Mouse (Mus musculus): Measurements from ENCODE around the gene Dip2b. TPM values are rescaled to one million over a fixed set of nuclear protein-coding genes. Genes with fewer than 3 reads are reported as not detected.

Dip2b gene
- total RNA-seq, 2 experiments from 2014 or later = 5.8 to 8.3 TPM

GRCm38 (mm10) chr15:100181841-100182240 lies 143.4 kb downstream of the Dip2b start:
- Histone ChIP-seq H3K27ac (no peak overlapping the region), H3K4me3 (no peak overlapping the region)
- TF ChIP-seq CTCF (IDR thresholded peaks at IDR 0.05) = no peak
- intact Hi-C loops (cut with DNase I) = no loop called here
- peak; percentile 7 for DNase-seq

DNA sequence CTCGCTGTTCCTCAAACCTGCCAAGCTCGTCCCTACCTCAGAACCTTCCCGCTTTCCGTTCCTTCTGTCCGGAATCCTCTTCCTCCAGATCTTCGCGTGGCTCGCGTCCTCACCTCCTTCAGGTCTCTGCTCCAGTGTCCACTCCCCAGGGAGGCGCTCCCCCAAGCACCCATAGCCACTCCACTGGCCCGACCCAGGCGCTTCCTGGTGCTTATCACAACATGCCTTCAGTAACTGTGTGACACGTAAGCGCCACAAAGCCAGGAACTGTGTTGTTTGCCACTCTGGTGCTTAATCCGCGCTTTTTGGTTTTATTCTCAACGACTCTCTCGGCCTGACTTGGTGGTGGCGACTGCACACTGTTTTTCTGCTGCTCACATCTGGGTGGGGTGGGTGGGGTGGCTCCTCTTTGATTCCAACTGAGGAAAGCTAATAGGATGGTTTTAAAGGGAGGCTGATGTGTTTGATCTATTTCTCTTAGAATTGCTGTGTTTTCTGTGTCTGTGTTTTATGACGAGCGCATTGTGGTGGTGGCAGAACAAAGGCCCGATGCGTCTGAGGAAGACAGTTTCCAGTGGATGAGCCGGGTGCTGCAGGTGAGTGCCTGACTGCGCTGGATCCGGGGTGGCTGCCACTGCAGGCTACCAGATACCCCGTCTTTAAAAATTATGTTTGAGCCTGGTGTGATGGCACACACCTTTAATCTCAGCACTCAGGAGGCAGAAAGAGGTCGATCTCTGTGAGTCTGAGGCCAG lies 144.2 kb downstream of the Dip2b start:
- intact Hi-C loops (cut with DNase I) = no loop called here
- peak; percentile 13 for DNase-seq
- TF ChIP-seq CTCF (IDR thresholded peaks at IDR 0.05) = no peak
- Histone ChIP-seq H3K27ac (no peak overlapping the region), H3K4me3 (no peak overlapping the region)

GRCm38 (mm10) chr15:100183510-100183909 lies 145.0 kb downstream of the Dip2b start:
- no peak for TF ChIP-seq CTCF (IDR thresholded peaks at IDR 0.05)
- Histone ChIP-seq H3K27ac (no peak overlapping the region), H3K4me3 (no peak overlapping the region)
- intact Hi-C loops (cut with DNase I) = no loop called here
- DNase-seq = no peak

DNA sequence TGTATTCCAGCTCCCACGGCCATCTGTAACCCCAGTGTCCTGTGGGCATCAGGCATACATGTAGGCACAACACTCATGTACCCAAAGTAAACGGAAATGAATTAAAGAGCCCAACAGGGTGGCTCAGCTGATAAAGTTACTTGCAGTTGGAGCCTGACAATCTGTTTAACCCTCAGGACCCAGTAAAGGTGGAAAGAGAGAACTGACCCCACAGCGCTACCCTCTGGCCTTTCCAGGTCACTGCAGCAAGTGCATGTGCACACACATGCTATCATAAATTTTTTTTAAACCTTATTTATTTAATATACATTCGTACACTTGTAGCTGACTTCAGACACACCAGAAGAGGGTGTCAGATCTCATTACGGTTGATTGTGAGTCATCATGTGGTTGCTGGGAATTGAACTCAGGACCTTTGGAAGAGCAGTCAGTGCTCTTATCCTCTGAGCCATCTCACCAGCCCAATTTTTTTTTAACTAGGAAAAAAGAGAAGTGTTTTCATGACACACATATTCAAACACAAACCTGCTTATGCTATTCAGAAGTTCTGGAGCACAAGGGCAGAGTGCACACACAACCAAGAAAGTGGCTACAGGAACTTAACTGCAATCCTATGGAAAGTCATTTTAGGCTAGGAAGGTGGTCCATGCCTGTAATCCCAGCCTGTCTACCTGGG lies 146.5 kb downstream of the Dip2b start:
- peak; percentile 12 for DNase-seq
- Histone ChIP-seq H3K4me3 (no peak overlapping the region), H3K27ac (no peak overlapping the region)
- intact Hi-C loops (cut with DNase I) = no loop called here
- TF ChIP-seq CTCF (IDR thresholded peaks at IDR 0.05) = peak; percentile 45

- no peak for TF ChIP-seq CTCF (IDR thresholded peaks at IDR 0.05)
- no peak overlapping the region for H3K4me3 ChIP-seq
- no peak overlapping the region for H3K27ac ChIP-seq
- intact Hi-C loops (cut with DNase I) = no loop called here
- no peak for DNase-seq
Measured at GRCm38 (mm10) chr15:100186234-100186633, 147.8 kb downstream of the Dip2b start.

DNA sequence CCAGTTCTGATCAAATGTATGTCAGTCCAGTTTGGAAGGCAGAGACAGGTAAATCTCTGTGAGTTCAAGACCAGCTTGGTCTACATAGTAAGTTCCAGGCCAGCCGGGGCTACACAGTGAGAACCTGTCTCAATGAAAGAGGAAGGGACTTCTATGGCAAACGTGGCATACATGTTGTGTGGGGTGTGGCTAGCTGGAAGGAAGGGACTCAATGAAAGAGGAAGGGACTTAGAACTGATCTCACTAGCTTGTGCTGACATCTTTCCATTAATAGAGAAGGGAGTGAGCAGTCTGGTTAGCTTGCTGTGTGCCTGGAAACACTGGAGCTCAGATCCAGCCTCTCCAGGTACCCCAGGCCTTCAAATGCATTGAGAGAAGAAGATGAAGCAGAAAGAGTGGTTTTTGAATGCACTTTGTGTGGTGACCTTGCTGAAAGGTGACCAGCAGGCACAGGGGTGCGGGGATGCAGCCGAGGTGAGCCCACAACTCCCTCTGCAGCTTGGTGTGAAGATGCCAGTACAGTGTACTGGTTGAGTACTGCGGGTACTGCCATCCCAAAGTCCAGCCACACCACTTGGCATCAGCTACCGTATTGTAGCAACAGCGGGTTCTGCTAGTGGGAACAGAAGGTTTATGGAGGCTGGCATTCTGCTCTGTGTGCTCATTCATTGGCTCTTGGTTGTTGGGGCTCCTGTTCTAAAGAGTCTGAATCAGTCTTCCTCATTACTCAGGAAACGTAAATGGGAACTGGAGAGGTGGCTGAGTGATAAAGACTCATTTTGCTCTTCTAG lies 148.6 kb downstream of the Dip2b start:
- intact Hi-C loops (cut with DNase I) = no loop called here
- no peak for TF ChIP-seq CTCF (IDR thresholded peaks at IDR 0.05)
- no peak for DNase-seq
- Histone ChIP-seq H3K27ac (no peak overlapping the region), H3K4me3 (no peak overlapping the region)

GRCm38 (mm10) chr15:100188542-100188941 lies 150.1 kb downstream of the Dip2b start:
- no peak overlapping the region for H3K4me3 ChIP-seq
- intact Hi-C loops (cut with DNase I) = no loop called here
- DNase-seq = no peak
- peak; percentile 40 for TF ChIP-seq CTCF (IDR thresholded peaks at IDR 0.05)
- H3K27ac ChIP-seq = peak overlapping the region; percentile 32; the same call in 1 of the 2 replicates

DNA sequence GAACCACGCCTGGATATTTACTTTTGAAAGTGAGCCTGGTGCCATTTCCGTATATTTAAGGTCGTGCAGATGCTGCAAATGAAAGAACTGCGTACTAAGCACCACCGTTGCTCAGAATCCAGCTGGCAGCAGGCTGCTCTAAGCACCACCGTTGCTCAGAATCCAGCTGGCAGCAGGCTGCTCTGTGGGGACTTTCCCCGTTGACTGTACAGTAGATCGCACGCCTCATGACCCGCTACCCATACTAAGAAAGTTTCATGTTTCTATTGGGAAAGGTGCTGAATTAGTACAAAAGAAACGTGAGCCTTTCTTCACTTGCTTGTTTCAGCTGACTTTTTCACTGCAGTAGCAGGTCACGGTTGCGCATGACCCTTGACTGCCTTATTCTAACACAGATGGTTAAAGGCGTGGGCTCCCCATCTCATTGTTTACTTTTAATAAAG lies 150.5 kb downstream of the Dip2b start:
- no peak for TF ChIP-seq CTCF (IDR thresholded peaks at IDR 0.05)
- peak overlapping the region; percentile 32; the same call in 1 of the 2 replicates for H3K27ac ChIP-seq
- DNase-seq = no peak
- intact Hi-C loops (cut with DNase I) = no loop called here
- no peak overlapping the region for H3K4me3 ChIP-seq

DNA sequence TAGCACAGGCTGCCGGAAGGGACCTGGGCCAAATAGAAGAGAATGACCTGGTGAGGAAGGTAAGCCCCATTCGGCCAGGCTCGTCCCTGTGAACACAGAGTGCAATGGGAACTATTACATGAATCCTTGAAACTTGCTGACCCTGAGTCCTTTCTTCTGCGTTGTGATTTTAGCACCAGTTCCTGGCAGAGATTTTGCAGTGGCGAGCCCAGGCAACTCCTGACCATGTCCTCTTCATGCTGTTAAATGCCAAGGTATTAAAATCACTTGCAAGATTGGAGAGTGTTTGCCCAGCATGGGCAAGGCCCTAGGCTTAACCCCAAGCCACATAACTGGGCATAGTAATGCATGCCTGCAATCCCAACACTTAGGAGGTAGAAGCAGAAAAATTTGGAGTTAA lies 151.6 kb downstream of the Dip2b start:
- no peak overlapping the region for H3K4me3 ChIP-seq
- TF ChIP-seq CTCF (IDR thresholded peaks at IDR 0.05) = no peak
- H3K27ac ChIP-seq = peak overlapping the region; percentile 87
- DNase-seq = peak; percentile 77
- intact Hi-C loops (cut with DNase I) = loop anchor here (5.0 kb wide), 1 partner anchor 37 kb away; the partner anchor contains the start of gene Atf1

DNA sequence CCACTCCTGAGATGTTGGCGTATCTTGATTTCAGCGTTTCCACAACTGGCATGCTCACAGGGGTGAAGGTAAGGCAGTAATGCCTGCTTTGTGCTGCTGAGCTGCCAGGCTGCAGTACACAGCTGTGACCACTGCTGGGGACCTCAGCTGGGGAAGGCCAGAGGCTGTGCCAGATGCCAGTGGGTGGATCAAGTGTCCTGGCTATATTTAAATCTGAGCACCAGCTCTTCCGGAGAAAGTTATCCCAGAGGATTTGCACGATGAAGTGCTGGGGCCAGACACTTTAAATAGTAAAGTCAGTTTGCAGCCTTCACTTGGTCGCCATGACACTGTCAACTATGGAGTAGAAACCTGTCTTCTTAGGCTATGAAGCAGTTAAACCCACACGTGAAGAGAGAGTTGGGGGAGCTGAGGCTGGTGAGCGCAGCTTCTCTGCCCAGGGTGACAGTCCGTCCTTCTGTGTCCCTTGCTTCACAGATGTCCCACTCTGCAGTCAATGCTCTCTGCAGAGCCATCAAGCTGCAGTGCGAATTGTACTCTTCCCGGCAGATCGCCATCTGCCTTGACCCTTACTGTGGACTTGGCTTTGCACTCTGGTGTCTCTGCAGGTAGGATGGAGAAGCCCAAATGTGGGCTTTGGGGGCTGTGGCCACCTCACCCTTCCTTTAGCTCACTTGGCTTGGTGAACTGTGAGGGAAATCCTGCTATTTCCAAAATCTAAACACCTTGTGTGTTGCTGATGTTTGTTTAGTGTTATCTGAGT lies 160.7 kb downstream of the Dip2b start:
- Histone ChIP-seq H3K4me3 (peak overlapping the region; percentile 60), H3K27ac (peak overlapping the region; percentile 94)
- DNase-seq = peak; percentile 86
- TF ChIP-seq CTCF (IDR thresholded peaks at IDR 0.05) = peak; percentile 69
- intact Hi-C loops (cut with DNase I) = no loop called here

- DNase-seq = peak; percentile 73
- H3K4me3 ChIP-seq = peak overlapping the region; percentile 60
- intact Hi-C loops (cut with DNase I) = no loop called here
- peak; percentile 30; the same call in 1 of the 2 replicates for TF ChIP-seq CTCF (IDR thresholded peaks at IDR 0.05)
- H3K27ac ChIP-seq = peak overlapping the region; percentile 94
Measured at GRCm38 (mm10) chr15:100199790-100200189, 161.3 kb downstream of the Dip2b start.

- intact Hi-C loops (cut with DNase I) = no loop called here
- Histone ChIP-seq H3K27ac (peak overlapping the region; percentile 70), H3K4me3 (no peak overlapping the region)
- TF ChIP-seq CTCF (IDR thresholded peaks at IDR 0.05) = no peak
- no peak for DNase-seq
Measured at GRCm38 (mm10) chr15:100201806-100202205, 163.3 kb downstream of the Dip2b start.

All from gastrocnemius, adult 2 months (tissue).